Mouse (Mus musculus) cerebellum, postnatal 10 days (tissue): ENCODE data around the gene Myadml2.

Source experiments
- DNase-seq, 2 experiments: peaks; one replicate each; pipeline ENCODE4 v3.0.0; 2021; ENCODE audit warnings: mixed read lengths in 2 of 2

Gene Myadml2

GRCm38 (mm10) chr11:120660301-120661075 is 12.5 kb upstream of the Myadml2 start:
- DNase-seq = peak; percentile 57 to 67

- DNase-seq = no peak
Measured at GRCm38 (mm10) chr11:120659509-120660300, 11.7 kb upstream of the Myadml2 start.

GRCm38 (mm10) chr11:120658876-120659410 is 11.0 kb upstream of the Myadml2 start:
- peak; percentile 84 for DNase-seq

GRCm38 (mm10) chr11:120657301-120657700 is 9.3 kb upstream of the Myadml2 start:
- DNase-seq = no peak

GRCm38 (mm10) chr11:120654741-120655140 is 6.8 kb upstream of the Myadml2 start:
- DNase-seq = no peak

GRCm38 (mm10) chr11:120651872-120652271 is 3.9 kb upstream of the Myadml2 start:
- DNase-seq = no peak

GRCm38 (mm10) chr11:120647047-120647830 is 719 bp downstream of the Myadml2 start:
- DNase-seq = no peak

- peak; percentile 96 to 97 for DNase-seq
Measured at GRCm38 (mm10) chr11:120643601-120643987, 4.4 kb downstream of the Myadml2 start, which contains the start of gene Pycr1. Gene Pycr1 (minus strand): TSS chr11:120643769.

- DNase-seq = peak; percentile 49 to 58
Measured at GRCm38 (mm10) chr11:120642939-120643600, 4.9 kb downstream of the Myadml2 start.

- no peak for DNase-seq
Measured at GRCm38 (mm10) chr11:120641869-120642268, 6.1 kb downstream of the Myadml2 start.

- no peak for DNase-seq
Measured at GRCm38 (mm10) chr11:120641255-120641654, 6.7 kb downstream of the Myadml2 start.

GRCm38 (mm10) chr11:120634810-120635209 is 13.1 kb downstream of the Myadml2 start:
- DNase-seq = no peak

- peak; percentile 96 for DNase-seq
Measured at GRCm38 (mm10) chr11:120633520-120634343, 14.2 kb downstream of the Myadml2 start, which contains the start of gene Mafg. Gene Mafg (minus strand): TSS chr11:120633600.

GRCm38 (mm10) chr11:120632559-120633519 is 15.1 kb downstream of the Myadml2 start:
- peak; percentile 73 to 75 for DNase-seq

- no peak for DNase-seq
Measured at GRCm38 (mm10) chr11:120631726-120632448, 16.1 kb downstream of the Myadml2 start.

- DNase-seq = no peak
Measured at GRCm38 (mm10) chr11:120630881-120631725, 16.9 kb downstream of the Myadml2 start.

GRCm38 (mm10) chr11:120630401-120630871 is 17.5 kb downstream of the Myadml2 start:
- no peak for DNase-seq

- no peak for DNase-seq
Measured at GRCm38 (mm10) chr11:120629911-120630310, 18.0 kb downstream of the Myadml2 start.
